Mouse (Mus musculus) MEL (cell line): ENCODE measurements around the gene Aoc1. TPM values are rescaled to one million over a fixed set of nuclear protein-coding genes. Genes with fewer than 3 reads are reported as not detected.

Source experiments
- DNase-seq: peaks from one replicate; pipeline ENCODE4 v3.0.0; 2011; ENCODE audit warnings: low read depth, low spot score
- H3K27ac ChIP-seq: 2 replicates; pipeline ENCODE4 v1.5.1; 2012; ENCODE audit warnings: low read depth, mild to moderate bottlenecking, control low read depth, low read length, moderate library complexity; ENCODE audit not compliant: control insufficient read depth
- H3K27me3 ChIP-seq, 2 experiments: fragments of 150-350 bp in 1 of 2; sonication (generic) in 1 of 2; 2 replicates each; pipeline ENCODE4 v1.6.1; 2012; ENCODE audit warnings: low read length in 2 of 2, mild to moderate bottlenecking in 2 of 2, improper control_type of control experiment in 1 of 2, moderate library complexity in 1 of 2; ENCODE audit not compliant: insufficient read depth in 2 of 2, control insufficient read depth in 1 of 2
- H3K36me3 ChIP-seq, 2 experiments: 2 replicates each; pipeline ENCODE4 v1.6.1; 2012 to 2014; ENCODE audit warnings: low read length in 2 of 2, improper control_type of control experiment in 1 of 2, inconsistent platforms in 1 of 2, mild to moderate bottlenecking in 1 of 2; ENCODE audit not compliant: insufficient read depth in 2 of 2, control insufficient read depth in 1 of 2
- H3K4me1 ChIP-seq, 2 experiments: fragments of 150-350 bp in 1 of 2; sonication (generic) in 1 of 2; 2 replicates each; pipeline ENCODE4 v1.6.1; 2012; ENCODE audit warnings: low read length in 2 of 2, improper control_type of control experiment in 1 of 2, mild to moderate bottlenecking in 1 of 2; ENCODE audit not compliant: insufficient read depth in 2 of 2, control insufficient read depth in 1 of 2
- H3K4me3 ChIP-seq, 2 experiments: fragments of 150-350 bp in 1 of 2; sonication (generic) in 1 of 2; 2 replicates each; pipeline ENCODE4 v1.5.1; 2012; ENCODE audit warnings: low read depth in 2 of 2, low read length in 2 of 2, mild to moderate bottlenecking in 2 of 2, moderate library complexity in 2 of 2, control low read depth in 1 of 2, improper control_type of control experiment in 1 of 2; ENCODE audit not compliant: control insufficient read depth in 1 of 2, insufficient read depth in 1 of 2
- H3K79me2 ChIP-seq: 2 replicates; pipeline ENCODE4 v1.6.1; 2012; ENCODE audit warnings: mild to moderate bottlenecking, low read length, moderate library complexity; ENCODE audit not compliant: control insufficient read depth, poor library complexity, insufficient read depth
- H3K9ac ChIP-seq: 2 replicates; pipeline ENCODE4 v1.6.1; 2012; ENCODE audit warnings: low read depth, mild to moderate bottlenecking, control low read depth, low read length, moderate library complexity; ENCODE audit not compliant: control insufficient read depth, poor library complexity, severe bottlenecking
- H3K9me3 ChIP-seq: fragments of 150-350 bp; sonication (generic); replicated peaks from 2 replicates; pipeline ENCODE4 v1.6.1; 2012; ENCODE audit warnings: mild to moderate bottlenecking, low read length, improper control_type of control experiment, moderate library complexity; ENCODE audit not compliant: insufficient read depth
- CTCF ChIP-seq, 3 experiments: IDR thresholded peaks in 2 of 3; conservative IDR thresholded peaks in 1 of 3; 2 replicates each; pipeline ENCODE4 v1.5.1; 2011 to 2012; ENCODE audit warnings: low read length in 3 of 3, low read depth in 2 of 3, mild to moderate bottlenecking in 2 of 3, improper control_type of control experiment in 1 of 3, inconsistent platforms in 1 of 3, mixed read lengths in 1 of 3, moderate library complexity in 1 of 3; ENCODE audit not compliant: control insufficient read depth in 1 of 3, insufficient read depth in 1 of 3, poor library complexity in 1 of 3, severe bottlenecking in 1 of 3
- ETS1 ChIP-seq: IDR thresholded peaks from 2 replicates; pipeline ENCODE4 v1.6.1; 2012; ENCODE audit warnings: low read depth, mild to moderate bottlenecking, inconsistent platforms, low read length, improper control_type of control experiment, moderate library complexity
- GABPA ChIP-seq: IDR thresholded peaks from 2 replicates; pipeline ENCODE4 v1.6.1; 2012; ENCODE audit warnings: low read depth, mild to moderate bottlenecking, inconsistent platforms, low read length, improper control_type of control experiment, moderate library complexity
- MAFK ChIP-seq: IDR thresholded peaks from 2 replicates; pipeline ENCODE4 v1.6.1; 2011; ENCODE audit warnings: low read depth, mild to moderate bottlenecking, low read length, improper control_type of control experiment, borderline replicate concordance
- MYB ChIP-seq: IDR thresholded peaks from 2 replicates; pipeline ENCODE4 v1.6.1; 2011; ENCODE audit warnings: mild to moderate bottlenecking, low read depth, low read length, improper control_type of control experiment
- RAD21 ChIP-seq: IDR thresholded peaks from 2 replicates; pipeline ENCODE4 v1.6.1; 2011; ENCODE audit warnings: mild to moderate bottlenecking, low read depth, low read length, improper control_type of control experiment
- SMC3 ChIP-seq: IDR thresholded peaks from 2 replicates; pipeline ENCODE4 v1.6.1; 2011; ENCODE audit warnings: low read depth, low read length, improper control_type of control experiment
- USF1 ChIP-seq: IDR thresholded peaks from 2 replicates; pipeline ENCODE4 v1.6.1; 2014; ENCODE audit warnings: low read depth, mild to moderate bottlenecking, inconsistent platforms, low read length, improper control_type of control experiment, moderate library complexity
- USF2 ChIP-seq, 2 experiments: IDR thresholded peaks; 2 replicates each; pipeline ENCODE4 v1.6.1; 2011 to 2012; ENCODE audit warnings: improper control_type of control experiment in 2 of 2, low read length in 2 of 2, borderline replicate concordance in 1 of 2, inconsistent platforms in 1 of 2, low read depth in 1 of 2, mild to moderate bottlenecking in 1 of 2; ENCODE audit not compliant: insufficient read depth in 1 of 2
- ZC3H11A ChIP-seq: IDR thresholded peaks from 2 replicates; pipeline ENCODE4 v1.6.1; 2012; ENCODE audit warnings: low read depth, mild to moderate bottlenecking, inconsistent platforms, low read length, improper control_type of control experiment
- polyA plus RNA-seq, 2 experiments: library from polyadenylated mRNA; stranded (reverse) in 1 of 2; unstranded in 1 of 2; fragments of >175 nt in 1 of 2; fragments of >200 nt in 1 of 2; gene quantifications; 2 replicates each; pipeline versions ENCODE4 v1.2.1 to v1.2.4; 2012; ENCODE audit warnings: low replicate concordance in 2 of 2, low read depth in 1 of 2; ENCODE audit not compliant: insufficient read length in 2 of 2, insufficient read depth in 1 of 2, missing spikeins in 1 of 2
- total RNA-seq: library from RNA; depleted of rRNA; stranded (reverse); fragments of 300-350 nt; gene quantifications from 2 replicates; pipeline ENCODE4 v1.2.3, GENCODE M21; 2012

Gene Aoc1
- total and polyA plus RNA-seq, 3 experiments, result not detected

- H3K4me3 ChIP-seq, result no peak overlapping the region
- peaks cover 0 to 11% of the 10 kb centered on the region in 2 experiments; a peak in 2 of 4 replicates for H3K4me1 ChIP-seq
- H3K79me2 ChIP-seq, result no peaks in the 10 kb centered on the region
- no peak overlapping the region for H3K27ac ChIP-seq
- no peaks in the 10 kb centered on the region for H3K9me3 ChIP-seq
- TF ChIP-seq USF2 (IDR thresholded peaks at IDR 0.05; ENCODE audit: borderline replicate concordance in 1 of 2, insufficient read depth in 1 of 2, low read depth in 1 of 2, low read length in 2 of 2), result no peak
- TF ChIP-seq, all 39 proteins: peak for 0
- DNase-seq, result no peak
- Histone ChIP-seq H3K9ac (no peak overlapping the region), H3K36me3 (no peaks in the 10 kb centered on the region; a peak in 1 of 4 replicates), H3K27me3 (no peaks in the 10 kb centered on the region)
These were observed 27.6 kb upstream of the Aoc1 start for GRCm38 (mm10) chr6:48845086-48845485.

GRCm38 (mm10) chr6:48851820-48852491 is 20.7 kb upstream of the Aoc1 start:
- peaks cover 0 to 3% of the 10 kb centered on the region in 2 experiments; a peak in 2 of 4 replicates for H3K36me3 ChIP-seq
- H3K79me2 ChIP-seq, result no peaks in the 10 kb centered on the region
- no peaks in the 10 kb centered on the region for H3K9me3 ChIP-seq
- no peak overlapping the region for H3K4me3 ChIP-seq
- TF ChIP-seq USF1 (no peak), MAFK (no peak), RAD21 (no peak), MYB (no peak), GABPA (no peak), SMC3 (no peak), ZC3H11A (no peak)
- no peaks in the 10 kb centered on the region for H3K27me3 ChIP-seq
- no peak for DNase-seq
- H3K27ac ChIP-seq, result no peak overlapping the region
- H3K9ac ChIP-seq, result no peak overlapping the region
- H3K4me1 ChIP-seq, result peaks cover 0 to 6% of the 10 kb centered on the region in 2 experiments; a peak in 2 of 4 replicates

- Histone ChIP-seq H3K27ac (no peak overlapping the region), H3K9me3 (no peaks in the 10 kb centered on the region), H3K79me2 (no peaks in the 10 kb centered on the region), H3K27me3 (no peaks in the 10 kb centered on the region), H3K4me3 (no peak overlapping the region), H3K9ac (no peak overlapping the region), H3K4me1 (peaks cover 0 to 6% of the 10 kb centered on the region in 2 experiments; a peak in 2 of 4 replicates), H3K36me3 (peaks cover 0 to 3% of the 10 kb centered on the region in 2 experiments; a peak in 2 of 4 replicates)
- DNase-seq, result no peak
- TF ChIP-seq ETS1 (no peak), RAD21 (peak; percentile 25), CTCF (IDR thresholded peaks at IDR 0.05 in 2 of 3, conservative IDR thresholded peaks at IDR 0.05 in 1 of 3; ENCODE audit: control insufficient read depth in 1 of 3, insufficient read depth in 1 of 3, low read depth in 2 of 3, low read length in 3 of 3, poor library complexity in 1 of 3, severe bottlenecking in 1 of 3) (peak; percentile 26 to 48 (median 31); a peak in 4 of 6 replicates), SMC3 (peak; percentile 45)
These were observed 18.5 kb upstream of the Aoc1 start for GRCm38 (mm10) chr6:48854155-48854554.
